Mouse (Mus musculus): ENCODE measurements around the gene Olfr288.

GRCm38 (mm10) chr15:98166963-98167644 lies 28.2 kb downstream of the Olfr288 start, which contains the start of gene Ccdc184:
- no peak for TF ChIP-seq POLR2A (IDR thresholded peaks at IDR 0.05; ENCODE audit: borderline replicate concordance, extremely low read depth, insufficient read depth, insufficient read length, poor library complexity, severe bottlenecking)
- TF ChIP-seq CTCF (IDR thresholded peaks at IDR 0.05; ENCODE audit: borderline replicate concordance, extremely low read depth, insufficient read depth, insufficient read length), result no peak

Measured in brain, embryonic 14.5 days (tissue).